Mouse (Mus musculus) thymus, adult 2 months (tissue): ENCODE data around the gene Sirpa. TPM values are rescaled to one million over a fixed set of nuclear protein-coding genes. Genes with fewer than 3 reads are reported as not detected.

Experiments used
- DNase-seq: peaks from one replicate; pipeline ENCODE4 v3.0.0; 2021
- H3K27ac ChIP-seq: fragments of 200-500 bp; 2 replicates; pipeline ENCODE4 v1.5.1; 2012; ENCODE audit warnings: low read length, control low read depth; ENCODE audit not compliant: control insufficient read depth, insufficient read depth
- H3K27me3 ChIP-seq: fragments of 200-500 bp; 2 replicates; pipeline ENCODE4 v1.6.1; 2012; ENCODE audit warnings: mild to moderate bottlenecking, low read length, moderate library complexity, mixed read lengths; ENCODE audit not compliant: control insufficient read depth, insufficient read depth
- H3K36me3 ChIP-seq: fragments of 200-500 bp; 2 replicates; pipeline ENCODE4 v1.6.1; 2012; ENCODE audit warnings: mild to moderate bottlenecking, low read length, moderate library complexity; ENCODE audit not compliant: control insufficient read depth, insufficient read depth
- H3K4me1 ChIP-seq: fragments of 200-500 bp; replicated peaks from 2 replicates; pipeline ENCODE4 v1.6.1; 2012; ENCODE audit warnings: low read length; ENCODE audit not compliant: control insufficient read depth, insufficient read depth
- H3K4me3 ChIP-seq: fragments of 200-500 bp; 2 replicates; pipeline ENCODE4 v1.5.1; 2012; ENCODE audit warnings: mild to moderate bottlenecking, low read length, control low read depth, moderate library complexity; ENCODE audit not compliant: control insufficient read depth, insufficient read depth
- CTCF ChIP-seq: fragments of 200-500 bp; IDR thresholded peaks from 2 replicates; pipeline ENCODE4 v1.5.1; 2012; ENCODE audit warnings: mild to moderate bottlenecking, control low read depth, low read length, moderate library complexity, borderline replicate concordance; ENCODE audit not compliant: control insufficient read depth, poor library complexity, insufficient read depth; ENCODE audit errors: extremely low read depth
- POLR2A ChIP-seq: fragments of 200-500 bp; IDR thresholded peaks from 2 replicates; pipeline ENCODE4 v1.6.1; 2012; ENCODE audit warnings: mild to moderate bottlenecking, low read length, control low read depth, moderate library complexity; ENCODE audit not compliant: control insufficient read depth, poor library complexity, insufficient read depth; ENCODE audit errors: extremely low read depth
- WGBS: fragments of 180-500 bp; shearing (Covaris S2); methylation state at CpG from one replicate; pipeline ENCODE4 v1.1.7; 2018; 5-methylcytosine and 5-hydroxymethylcytosine counted together
- polyA plus RNA-seq: library from polyadenylated mRNA; depleted of rRNA; stranded (reverse); fragments of >200 nt; gene quantifications from 2 replicates; pipeline ENCODE4 v1.2.3, GENCODE M21; 2012

Sirpa gene
- polyA plus RNA-seq, 1 experiment, result 56.0 TPM

DNA sequence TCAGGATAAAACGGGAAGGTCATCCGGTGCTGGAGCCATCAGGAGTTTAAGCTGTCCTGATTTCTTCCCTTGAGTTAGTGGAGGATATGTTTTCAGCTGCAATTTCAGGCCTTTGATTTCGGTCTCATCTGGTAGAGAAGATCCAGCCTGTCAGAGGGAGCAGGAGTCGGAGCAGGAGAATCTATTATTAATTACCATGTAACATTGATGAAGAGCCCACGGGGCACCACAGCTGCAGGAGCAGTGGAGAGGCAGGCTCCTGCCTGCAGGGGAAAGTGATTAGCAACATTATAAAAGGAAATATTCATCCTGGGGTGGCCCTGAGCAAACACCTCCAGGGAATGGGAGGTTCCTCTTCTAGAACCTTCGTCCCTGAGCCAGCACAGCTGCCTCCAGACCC is 36.6 kb upstream of the Sirpa start:
- TF ChIP-seq CTCF (no peak), POLR2A (no peak)
- no peak overlapping the region for H3K4me3 ChIP-seq
- no peaks in the 10 kb centered on the region for H3K27me3 ChIP-seq
- no peaks in the 10 kb centered on the region for H3K4me1 ChIP-seq
- no peak for DNase-seq
- no peaks in the 10 kb centered on the region for H3K36me3 ChIP-seq
- 82% methylated on average over 6 of the region's 6 CpGs for WGBS
- no peak overlapping the region for H3K27ac ChIP-seq

DNA sequence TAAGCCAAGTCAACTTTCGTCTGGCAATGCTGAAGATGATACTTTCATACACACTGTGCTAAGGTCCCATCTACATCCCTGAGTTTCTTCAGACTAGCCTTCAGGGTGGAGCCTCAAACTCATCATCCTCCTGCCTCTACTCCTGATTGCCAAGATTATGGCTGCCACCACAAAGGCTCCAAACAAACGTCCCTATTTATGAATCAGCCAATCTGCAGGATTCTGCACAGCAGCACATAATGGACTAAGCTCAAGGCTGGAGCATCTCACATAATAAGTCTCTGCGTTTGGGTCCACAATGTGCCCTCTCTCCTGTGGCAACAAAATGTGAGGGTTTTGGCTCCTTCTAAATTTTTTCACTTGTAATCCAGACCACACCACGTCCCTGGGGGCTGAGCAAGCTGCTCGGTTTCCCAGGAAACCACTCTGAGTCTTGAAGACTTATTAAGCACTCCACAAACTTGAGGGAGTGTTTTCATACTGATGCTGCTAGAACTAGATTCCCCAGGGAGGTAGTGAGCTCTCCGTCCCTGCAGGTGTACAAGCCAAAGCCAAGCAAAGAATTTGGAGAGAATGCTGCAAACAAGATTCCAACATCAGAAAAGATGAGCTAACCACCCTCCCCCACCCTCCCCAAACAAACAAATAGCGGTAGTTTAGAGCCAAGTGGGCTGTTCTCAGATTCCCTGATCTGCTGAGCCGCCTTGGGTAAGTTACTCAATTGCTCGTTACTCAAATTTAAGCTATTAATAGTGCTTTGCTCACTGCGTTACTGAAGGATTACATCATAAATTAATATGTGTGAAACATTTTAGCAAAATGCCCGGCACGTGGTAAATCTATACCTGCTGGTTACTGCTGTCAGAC is 34.4 kb upstream of the Sirpa start:
- Histone ChIP-seq H3K27ac (no peak overlapping the region), H3K4me1 (no peaks in the 10 kb centered on the region), H3K4me3 (no peak overlapping the region), H3K27me3 (no peaks in the 10 kb centered on the region), H3K36me3 (no peaks in the 10 kb centered on the region)
- no peak for TF ChIP-seq CTCF
- no peak for TF ChIP-seq POLR2A
- no peak for DNase-seq
- WGBS, result 84% methylated on average over 12 of the region's 12 CpGs

DNA sequence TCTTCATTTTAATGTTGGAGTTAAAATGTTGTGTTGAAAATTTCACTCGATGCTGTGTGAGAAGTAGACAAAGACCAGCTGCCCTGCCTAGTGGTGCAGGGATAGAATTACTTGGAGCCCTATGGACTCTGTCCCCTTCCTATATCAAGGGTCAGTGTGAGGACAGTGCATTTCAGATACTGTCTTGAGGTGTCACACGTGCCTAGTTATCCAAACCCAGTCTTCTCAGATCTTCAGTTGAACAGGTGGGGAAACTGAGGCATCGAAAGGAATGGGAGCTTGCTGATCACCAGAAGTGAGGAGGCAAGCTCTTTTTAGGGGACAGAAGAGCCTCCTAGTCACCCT is 33.8 kb upstream of the Sirpa start:
- H3K4me1 ChIP-seq, result no peaks in the 10 kb centered on the region
- DNase-seq, result no peak

DNA sequence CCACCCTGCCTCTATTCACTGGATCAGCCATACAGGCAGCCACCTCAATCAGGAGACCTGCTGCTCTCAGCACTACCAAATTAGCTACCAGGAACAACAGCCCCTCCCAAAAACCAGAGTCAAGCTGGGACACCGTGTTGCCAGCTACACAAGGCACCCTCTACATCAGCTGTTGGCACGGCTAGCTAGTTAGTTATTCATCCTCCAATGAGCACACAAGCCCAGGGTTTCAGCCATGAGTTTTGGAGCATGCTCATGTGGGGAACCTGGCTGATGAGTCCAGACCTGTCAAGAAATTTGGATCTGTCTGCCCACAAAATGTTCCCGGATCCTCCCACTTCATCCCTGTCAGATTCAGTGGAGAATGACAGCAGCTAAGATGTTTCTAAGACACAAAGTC is 30.8 kb upstream of the Sirpa start:
- DNase-seq, result no peak
- no peaks in the 10 kb centered on the region for H3K27me3 ChIP-seq
- no peaks in the 10 kb centered on the region for H3K36me3 ChIP-seq
- no peak for TF ChIP-seq POLR2A
- no peak for TF ChIP-seq CTCF
- H3K27ac ChIP-seq, result no peak overlapping the region
- WGBS, result 90% methylated on average over 3 of the region's 3 CpGs
- H3K4me1 ChIP-seq, result no peaks in the 10 kb centered on the region
- H3K4me3 ChIP-seq, result no peak overlapping the region

More for the DNA sequence above, 33.8 kb upstream of the Sirpa start:
- no peaks in the 10 kb centered on the region for H3K36me3 ChIP-seq
- WGBS, result 90% methylated on average over 3 of the region's 3 CpGs
- H3K4me3 ChIP-seq, result no peak overlapping the region
- TF ChIP-seq POLR2A (no peak), CTCF (no peak)
- H3K27ac ChIP-seq, result no peak overlapping the region
- H3K27me3 ChIP-seq, result no peaks in the 10 kb centered on the region

DNA sequence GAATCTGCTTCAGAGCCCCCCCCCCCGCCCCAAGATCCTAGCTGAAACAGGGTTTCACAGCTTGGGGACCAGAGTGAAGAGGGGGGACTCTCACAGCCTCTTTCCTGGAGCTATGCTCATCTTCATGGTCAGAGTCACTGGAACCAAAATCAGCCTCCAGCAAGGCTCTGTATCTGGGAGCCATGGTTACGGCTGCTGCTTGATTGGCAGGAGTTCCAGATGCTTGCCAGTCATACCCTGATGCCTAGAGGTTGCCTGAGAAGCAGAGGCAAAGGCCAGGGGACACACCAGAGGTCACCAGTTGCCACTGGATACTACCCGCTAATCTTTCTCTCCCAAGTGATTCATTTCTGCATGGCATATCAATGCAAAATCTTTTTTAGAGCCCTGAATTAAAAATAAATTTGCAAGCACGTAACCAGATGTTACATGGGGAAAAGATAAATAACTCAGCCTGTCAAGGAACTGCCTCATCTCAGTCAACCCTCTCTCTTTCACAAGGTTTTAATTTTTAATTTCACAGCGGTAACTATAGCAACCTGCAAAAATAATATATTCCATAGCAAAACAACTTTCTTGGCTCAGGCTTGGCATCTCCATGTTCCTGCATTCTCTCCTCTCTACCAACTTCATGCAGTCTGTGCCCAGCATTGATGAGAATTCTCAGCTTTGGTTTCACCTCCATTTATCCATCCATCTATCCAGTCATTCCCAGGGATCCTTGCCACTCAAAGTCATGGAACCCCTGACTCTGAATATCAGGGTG is 28.5 kb upstream of the Sirpa start:
- no peak for DNase-seq
- H3K27ac ChIP-seq, result no peak overlapping the region
- no peaks in the 10 kb centered on the region for H3K36me3 ChIP-seq
- no peak for TF ChIP-seq CTCF
- no peak for TF ChIP-seq POLR2A
- H3K4me3 ChIP-seq, result no peak overlapping the region
- no peaks in the 10 kb centered on the region for H3K27me3 ChIP-seq
- 91% methylated on average over 5 of the region's 5 CpGs for WGBS
- no peaks in the 10 kb centered on the region for H3K4me1 ChIP-seq

DNA sequence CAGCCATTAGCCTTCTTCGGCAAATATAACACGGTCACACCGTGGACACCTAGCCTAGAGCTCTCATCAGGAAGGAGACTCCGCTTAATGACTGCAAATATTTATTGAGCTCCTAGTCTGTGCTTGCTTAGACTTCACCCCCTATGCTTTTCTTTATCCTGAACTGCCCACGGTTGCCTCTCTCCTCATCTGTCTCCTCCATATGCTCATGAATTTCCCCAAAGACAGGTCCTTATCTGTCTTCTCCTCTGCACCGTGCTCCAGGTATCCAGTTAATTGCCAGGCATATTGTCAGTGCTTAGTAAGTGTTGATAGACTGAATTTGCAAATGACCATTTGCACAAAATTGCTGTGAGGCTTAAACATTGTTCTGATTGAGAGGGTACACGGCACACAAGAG is 23.5 kb upstream of the Sirpa start:
- DNase-seq, result no peak
- TF ChIP-seq CTCF, result no peak
- no peak for TF ChIP-seq POLR2A
- no peaks in the 10 kb centered on the region for H3K36me3 ChIP-seq
- 93% methylated on average over 7 of the region's 7 CpGs for WGBS
- no peak overlapping the region for H3K4me3 ChIP-seq
- no peaks in the 10 kb centered on the region for H3K27me3 ChIP-seq
- no peak overlapping the region for H3K27ac ChIP-seq
- H3K4me1 ChIP-seq, result no peaks in the 10 kb centered on the region

DNA sequence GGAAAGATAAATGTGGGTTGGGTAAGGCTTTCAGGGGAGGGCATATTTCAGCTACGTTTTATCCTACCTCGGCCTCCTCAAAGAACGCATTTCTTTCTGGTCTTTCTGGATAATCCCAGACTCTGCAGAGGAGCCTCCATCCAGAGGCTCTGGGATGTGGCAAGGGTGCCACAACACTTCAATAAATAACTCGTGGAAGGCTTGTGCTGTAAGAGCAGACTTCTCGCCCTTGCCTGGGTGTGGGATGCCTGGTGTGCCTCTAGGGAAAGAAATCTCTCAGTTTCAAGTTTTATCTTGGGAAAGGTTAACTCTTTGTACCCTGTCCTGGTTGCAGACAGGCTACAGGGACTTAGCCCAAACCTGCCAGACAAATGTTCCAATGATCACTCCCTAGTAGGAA is 23.1 kb upstream of the Sirpa start:
- Histone ChIP-seq H3K27ac (no peak overlapping the region), H3K27me3 (no peaks in the 10 kb centered on the region), H3K4me3 (no peak overlapping the region), H3K4me1 (no peaks in the 10 kb centered on the region), H3K36me3 (no peaks in the 10 kb centered on the region)
- 85% methylated on average over 5 of the region's 5 CpGs for WGBS
- TF ChIP-seq POLR2A (no peak), CTCF (no peak)
- DNase-seq, result no peak
